Mouse (Mus musculus) kidney, postnatal 0 days (tissue): ENCODE measurements around the gene Apon. TPM values are rescaled to one million over a fixed set of nuclear protein-coding genes. Genes with fewer than 3 reads are reported as not detected.
A peak's percentile ranks its signal among the peaks of the same experiment; 100 is the strongest.

Experiments
- ATAC-seq: fragments of 200-750 bp; cut with Nextera tagmentation; replicated peaks from 2 replicates; pipeline ENCODE4 v1.8.0; 2017; ENCODE audit warnings: low read depth, moderate number of reproducible peaks, moderate TSS enrichment, moderate library complexity; ENCODE audit not compliant: low FRiP score
- DNase-seq: peaks from one replicate; pipeline ENCODE4 v3.0.0-alpha.2; 2016; ENCODE audit warnings: low spot score
- H3K27ac ChIP-seq: fragments of 300-500 bp; sonication (generic); 2 replicates; pipeline ENCODE4 v1.5.1; 2014; ENCODE audit warnings: mild to moderate bottlenecking
- H3K27me3 ChIP-seq: fragments of 300-500 bp; sonication (generic); 2 replicates; pipeline ENCODE4 v1.6.1; 2014; ENCODE audit warnings: low read length, mixed read lengths; ENCODE audit not compliant: insufficient read depth
- H3K36me3 ChIP-seq: fragments of 300-500 bp; sonication (generic); 2 replicates; pipeline ENCODE4 v1.6.1; 2014; ENCODE audit warnings: low read length, mixed read lengths; ENCODE audit not compliant: insufficient read depth
- H3K4me1 ChIP-seq: fragments of 300-500 bp; sonication (generic); replicated peaks from 2 replicates; pipeline ENCODE4 v1.6.1; 2014; ENCODE audit warnings: antibody characterized with exemption, low read length, mixed read lengths; ENCODE audit not compliant: insufficient read depth
- H3K4me2 ChIP-seq: fragments of 300-500 bp; sonication (generic); 2 replicates; pipeline ENCODE4 v1.6.1; 2014; ENCODE audit warnings: mild to moderate bottlenecking, low read length, moderate library complexity, mixed read lengths
- H3K4me3 ChIP-seq: fragments of 300-500 bp; sonication (generic); replicated peaks from 2 replicates; pipeline ENCODE4 v1.5.1; 2014; ENCODE audit warnings: low read depth, low read length
- H3K9ac ChIP-seq: fragments of 300-500 bp; sonication (generic); 2 replicates; pipeline ENCODE4 v1.6.1; 2014; ENCODE audit warnings: low read depth, low read length
- H3K9me3 ChIP-seq: fragments of 300-500 bp; sonication (generic); replicated peaks from 2 replicates; pipeline ENCODE4 v1.6.1; 2016; ENCODE audit warnings: low read length, inconsistent platforms, mixed read lengths
- CTCF ChIP-seq: IDR thresholded peaks from 2 replicates; pipeline ENCODE4 v1.5.1; 2016; ENCODE audit warnings: antibody characterized with exemption, low read depth, mild to moderate bottlenecking, moderate library complexity
- WGBS: fragments of 180-500 bp; shearing (Covaris S2); extraction: QIAGEN DNeasy Blood & Tissue Kit; methylation state at CpG from one replicate; pipeline ENCODE4 v1.1.7; 2014; 5-methylcytosine and 5-hydroxymethylcytosine counted together
- polyA plus RNA-seq: library from polyadenylated mRNA; unstranded; fragments of >200 nt; fragmentation: Nextera tagmentation; extraction: Ambion mirVana; gene quantifications from 2 replicates; pipeline ENCODE4 v1.2.1, GENCODE M21; 2015

Apon gene
- 0.11 and 0.34 TPM in 2 replicates for polyA plus RNA-seq

DNA sequence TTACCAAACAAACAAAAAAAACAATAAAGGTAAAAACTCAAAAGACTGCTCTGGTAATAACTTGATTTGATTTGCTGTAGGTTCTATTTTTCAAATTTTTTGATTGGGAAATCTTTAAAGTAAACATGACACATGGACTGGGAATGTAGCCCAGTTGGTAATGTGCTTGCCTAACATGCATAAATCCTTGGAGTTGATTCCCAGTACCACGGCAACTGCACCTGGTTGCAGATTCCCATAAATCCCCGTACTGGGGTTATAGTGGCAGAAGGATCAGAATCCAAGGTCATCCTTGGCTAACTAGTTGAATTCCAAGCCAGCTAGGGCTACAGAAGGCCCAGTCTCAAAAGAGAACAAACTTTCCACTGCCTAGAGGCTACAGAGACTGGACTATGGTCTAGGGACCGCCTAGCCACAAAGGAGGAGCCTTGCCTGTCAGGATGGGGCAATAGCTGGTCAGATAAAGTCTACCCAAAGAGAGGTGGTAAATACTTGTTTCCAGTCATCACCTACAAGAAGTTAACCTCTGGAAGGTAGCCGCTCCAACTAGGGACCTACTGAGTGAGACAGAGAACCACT is at the start of gene Apon:
Apon (plus strand) TSS at position 420 of the 579 bp plus-strand sequence.
- Histone ChIP-seq H3K27ac (no peak within 1 kb of the TSS), H3K9ac (no peak within 1 kb of the TSS), H3K9me3 (no peaks in the 10 kb centered on the region), H3K27me3 (no peaks in the 10 kb centered on the region), H3K36me3 (peaks cover 32% of the 10 kb centered on the region), H3K4me1 (no peaks in the 10 kb centered on the region), H3K4me2 (no peak within 1 kb of the TSS), H3K4me3 (no peak within 1 kb of the TSS)
- TF ChIP-seq CTCF, result no peak
- WGBS, result 80% methylated on average over 4 of the region's 4 CpGs
- DNase-seq (no peak), ATAC-seq (no peak)

DNA sequence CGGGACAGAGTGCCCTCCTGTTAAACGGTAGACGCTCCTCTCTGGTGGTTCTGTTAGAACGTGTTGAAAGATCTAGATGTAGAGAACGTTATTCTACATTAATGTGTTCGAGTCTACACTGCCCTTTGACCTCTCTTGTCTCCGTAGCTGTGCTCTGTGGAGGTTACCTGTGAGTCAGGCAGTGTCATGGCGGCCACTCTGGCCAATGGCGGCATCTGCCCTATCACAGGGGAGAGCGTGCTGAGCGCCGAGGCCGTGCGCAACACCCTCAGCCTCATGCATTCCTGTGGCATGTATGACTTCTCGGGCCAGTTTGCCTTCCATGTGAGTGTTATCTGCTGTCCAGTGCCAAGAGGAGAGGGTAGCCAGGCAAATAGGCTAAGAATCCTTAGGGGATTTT is 49.0 kb upstream of the Apon start:
- DNase-seq (no peak), ATAC-seq (no peak)
- Histone ChIP-seq H3K4me1 (no peaks in the 10 kb centered on the region), H3K9ac (no peak overlapping the region), H3K9me3 (no peaks in the 10 kb centered on the region), H3K4me3 (no peak overlapping the region), H3K27ac (no peak overlapping the region), H3K4me2 (no peak overlapping the region), H3K27me3 (no peaks in the 10 kb centered on the region), H3K36me3 (peaks cover 17% of the 10 kb centered on the region; the same call in 1 of the 2 replicates)
- WGBS, result 85% methylated on average over 15 of the region's 15 CpGs
- no peak for TF ChIP-seq CTCF

DNA sequence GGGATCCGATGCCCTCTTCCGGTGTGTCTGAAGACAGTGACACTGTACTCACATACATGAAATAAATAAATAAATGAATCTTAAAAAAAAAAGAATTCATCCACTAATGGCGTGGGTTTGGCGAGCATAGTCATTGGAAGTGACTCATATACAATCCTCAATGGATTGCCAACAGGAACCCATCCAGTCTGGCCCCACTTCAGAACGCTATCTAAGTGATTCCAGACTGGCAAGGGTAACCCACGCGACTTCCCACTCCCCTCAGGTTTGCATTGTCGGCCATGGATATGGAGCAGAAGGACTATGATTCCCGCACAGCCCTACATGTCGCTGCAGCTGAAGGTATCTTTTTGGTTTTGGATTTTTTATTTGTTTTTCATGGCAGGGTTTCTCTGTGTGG is 45.6 kb upstream of the Apon start:
- DNase-seq (no peak), ATAC-seq (no peak)
- no peak overlapping the region for H3K27ac ChIP-seq
- H3K4me1 ChIP-seq, result no peaks in the 10 kb centered on the region
- H3K9me3 ChIP-seq, result no peaks in the 10 kb centered on the region
- 94% methylated on average over 10 of the region's 10 CpGs for WGBS
- no peak overlapping the region for H3K9ac ChIP-seq
- no peak overlapping the region for H3K4me2 ChIP-seq
- no peaks in the 10 kb centered on the region for H3K27me3 ChIP-seq
- no peak for TF ChIP-seq CTCF
- no peak overlapping the region for H3K4me3 ChIP-seq
- H3K36me3 ChIP-seq, result peaks cover 17% of the 10 kb centered on the region; the same call in 1 of the 2 replicates

DNA sequence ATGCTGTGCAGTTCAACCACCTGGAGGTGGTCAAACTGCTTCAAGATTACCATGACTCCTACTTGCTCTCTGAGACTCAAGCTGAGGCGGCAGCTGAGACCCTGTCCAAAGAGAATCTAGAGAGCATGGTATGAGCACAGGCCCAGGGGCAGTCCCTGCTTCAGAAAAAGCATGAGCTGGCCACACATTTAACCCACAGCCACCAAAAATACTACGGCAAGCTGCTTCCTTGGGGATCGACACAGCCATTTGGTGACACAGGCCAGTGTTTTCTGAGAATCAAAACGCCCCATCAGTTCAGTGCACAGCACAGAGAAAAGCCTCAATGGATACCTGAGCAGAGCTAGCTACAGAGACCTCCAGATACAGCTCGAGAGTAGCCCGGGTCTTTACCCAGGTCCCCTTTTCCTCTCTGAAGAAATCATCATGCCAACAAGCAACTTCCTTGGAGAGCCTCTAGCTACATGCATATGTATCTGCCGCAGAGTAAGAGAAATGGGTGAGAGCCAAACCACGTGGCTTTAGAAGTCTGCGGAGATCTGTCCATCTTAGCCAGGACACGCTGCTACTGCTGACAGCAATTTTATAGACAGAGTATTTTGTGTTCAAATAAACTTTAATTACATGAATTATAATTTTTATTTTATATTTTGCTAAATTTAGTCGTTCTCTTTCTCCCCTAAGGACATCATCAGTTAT is 44.4 kb upstream of the Apon start:
- Histone ChIP-seq H3K9me3 (no peaks in the 10 kb centered on the region), H3K9ac (no peak overlapping the region), H3K27me3 (0 out of 2 replicates have a peak, but pooled peaks cover under 1% of the 10 kb centered on the region), H3K27ac (no peak overlapping the region), H3K36me3 (peaks cover 17% of the 10 kb centered on the region; the same call in 1 of the 2 replicates), H3K4me2 (no peak overlapping the region), H3K4me1 (no peaks in the 10 kb centered on the region), H3K4me3 (no peak overlapping the region)
- DNase-seq (no peak), ATAC-seq (no peak)
- 92% methylated on average over 11 of the region's 11 CpGs for WGBS
- TF ChIP-seq CTCF, result no peak

DNA sequence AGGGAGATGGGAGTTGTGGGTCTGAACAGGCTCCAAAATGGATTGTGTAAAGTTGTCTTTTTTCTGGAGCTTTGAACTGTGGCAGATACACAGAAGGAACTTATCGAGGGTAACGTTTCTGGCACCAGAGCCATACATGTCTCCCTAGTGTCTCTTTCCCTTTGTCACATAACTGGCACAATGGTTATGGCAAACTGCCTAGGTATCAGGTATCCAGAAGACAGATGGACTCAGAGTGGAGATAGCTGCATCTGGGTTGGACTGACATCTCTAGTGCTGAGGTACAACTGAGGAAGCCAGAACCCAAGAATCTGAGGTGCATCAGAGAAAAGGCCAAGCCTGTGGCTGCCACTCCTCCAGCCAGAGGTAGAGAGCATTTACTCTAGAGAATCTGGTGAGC is 43.8 kb upstream of the Apon start:
- H3K9me3 ChIP-seq, result no peaks in the 10 kb centered on the region
- DNase-seq (no peak), ATAC-seq (no peak)
- 0 out of 2 replicates have a peak, but pooled peaks cover 2% of the 10 kb centered on the region for H3K27me3 ChIP-seq
- no peak overlapping the region for H3K4me3 ChIP-seq
- no peak overlapping the region for H3K9ac ChIP-seq
- H3K4me1 ChIP-seq, result no peaks in the 10 kb centered on the region
- 78% methylated on average over 2 of the region's 2 CpGs for WGBS
- H3K4me2 ChIP-seq, result no peak overlapping the region
- H3K27ac ChIP-seq, result no peak overlapping the region
- peaks cover 17% of the 10 kb centered on the region; the same call in 1 of the 2 replicates for H3K36me3 ChIP-seq
- no peak for TF ChIP-seq CTCF

DNA sequence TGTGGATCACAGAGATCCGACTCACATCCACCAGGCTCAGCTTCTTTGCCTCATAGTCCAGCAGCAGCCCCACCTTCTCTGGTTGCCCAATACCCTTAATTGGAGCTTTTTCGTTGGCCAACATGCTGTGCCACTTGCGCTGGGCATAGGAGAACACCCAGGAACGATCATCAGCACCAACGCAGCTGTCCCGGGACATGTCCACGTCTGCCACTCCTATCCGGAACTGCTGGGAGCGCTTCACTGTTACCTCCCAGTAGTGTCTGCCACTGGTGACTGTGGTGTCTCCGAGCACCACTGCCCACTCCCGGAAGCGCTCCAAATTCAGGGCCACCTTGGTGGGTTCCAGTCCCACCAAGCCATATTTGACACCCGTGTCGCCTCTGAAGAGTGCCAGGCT is 42.9 kb upstream of the Apon start:
- H3K9me3 ChIP-seq, result no peaks in the 10 kb centered on the region
- H3K36me3 ChIP-seq, result peaks cover 13% of the 10 kb centered on the region; the same call in 1 of the 2 replicates
- peak overlapping the region; percentile 93 for H3K4me2 ChIP-seq
- ATAC-seq, result no peak
- peak overlapping the region; percentile 63 for H3K4me3 ChIP-seq
- H3K9ac ChIP-seq, result peak overlapping the region; percentile 69
- H3K27me3 ChIP-seq, result 0 out of 2 replicates have a peak, but pooled peaks cover 2% of the 10 kb centered on the region
- no peak overlapping the region for H3K27ac ChIP-seq
- no peaks in the 10 kb centered on the region for H3K4me1 ChIP-seq
- TF ChIP-seq CTCF, result no peak
- 17% methylated on average over 14 of the region's 14 CpGs for WGBS
- no peak for DNase-seq
